Mouse (Mus musculus) midbrain, embryonic 12.5 days (tissue): ENCODE measurements around the gene Tagln2. TPM values are rescaled to one million over a fixed set of nuclear protein-coding genes. Genes with fewer than 3 reads are reported as not detected.

Experiments used
- ATAC-seq: fragments of 200-750 bp; cut with Nextera tagmentation; 2 replicates; pipeline ENCODE4 v1.8.0; 2017; ENCODE audit warnings: low read depth, moderate TSS enrichment, moderate library complexity; ENCODE audit not compliant: low FRiP score
- H3K27ac ChIP-seq: fragments of 300-500 bp; sonication (generic); replicated peaks from 2 replicates; pipeline ENCODE4 v1.5.1; 2016; ENCODE audit warnings: mild to moderate bottlenecking
- H3K27me3 ChIP-seq: fragments of 300-500 bp; sonication (generic); 2 replicates; pipeline ENCODE4 v1.6.1; 2016; ENCODE audit warnings: mild to moderate bottlenecking
- H3K36me3 ChIP-seq: fragments of 300-500 bp; sonication (generic); 2 replicates; pipeline ENCODE4 v1.6.1; 2016
- H3K4me1 ChIP-seq: fragments of 300-500 bp; sonication (generic); 2 replicates; pipeline ENCODE4 v1.6.1; 2016
- H3K4me2 ChIP-seq: fragments of 300-500 bp; sonication (generic); replicated peaks from 2 replicates; pipeline ENCODE4 v1.6.1; 2016; ENCODE audit warnings: mild to moderate bottlenecking, moderate library complexity
- H3K4me3 ChIP-seq: fragments of 300-500 bp; sonication (generic); 2 replicates; pipeline ENCODE4 v1.5.1; 2016; ENCODE audit warnings: mild to moderate bottlenecking
- H3K9ac ChIP-seq: fragments of 300-500 bp; sonication (generic); replicated peaks from 2 replicates; pipeline ENCODE4 v1.6.1; 2016; ENCODE audit warnings: mild to moderate bottlenecking, moderate library complexity
- H3K9me3 ChIP-seq: fragments of 300-500 bp; sonication (generic); 2 replicates; pipeline ENCODE4 v1.6.1; 2016; ENCODE audit warnings: mild to moderate bottlenecking
- WGBS: fragments of 180-500 bp; shearing (Covaris S2); methylation state at CpG from one replicate; pipeline ENCODE4 v1.1.7; 2016; 5-methylcytosine and 5-hydroxymethylcytosine counted together
- polyA plus RNA-seq: library from polyadenylated mRNA; unstranded; fragments of >200 nt; fragmentation: Nextera tagmentation; extraction: Ambion mirVana; gene quantifications from 2 replicates; pipeline ENCODE4 v1.2.1, GENCODE M21; 2016

Gene Tagln2
- polyA plus RNA-seq, 1 experiment from 2014 or later: 45.9 TPM

DNA sequence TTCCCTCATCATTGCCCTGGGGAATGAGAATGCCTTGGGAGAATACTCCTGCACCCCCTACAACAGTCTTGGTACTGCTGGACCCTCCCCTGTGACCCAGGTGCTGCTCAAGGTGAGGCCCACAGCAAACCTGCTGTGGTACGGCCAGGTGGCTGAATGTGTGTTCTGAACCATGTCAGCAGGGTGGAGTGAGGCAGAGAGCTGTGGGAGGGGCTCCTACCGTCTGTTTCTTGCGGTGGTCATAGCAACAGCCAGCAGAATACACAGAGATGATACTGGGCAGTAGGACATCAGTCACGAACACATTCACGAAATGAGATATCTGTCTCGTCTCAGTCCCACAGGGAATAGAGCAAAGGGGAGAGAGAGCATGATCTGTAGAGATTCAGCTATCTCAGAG is 6.3 kb upstream of the Tagln2 start:
- Histone ChIP-seq H3K4me1 (peaks cover 9% of the 10 kb centered on the region), H3K36me3 (peaks cover 89% of the 10 kb centered on the region), H3K4me3 (no peak overlapping the region), H3K4me2 (no peak overlapping the region), H3K9me3 (no peaks in the 10 kb centered on the region), H3K9ac (no peak overlapping the region), H3K27me3 (peaks cover 14% of the 10 kb centered on the region), H3K27ac (no peak overlapping the region)
- ATAC-seq: no peak
- 81% methylated on average over 6 of the region's 6 CpGs for WGBS

- Histone ChIP-seq H3K9me3 (no peaks in the 10 kb centered on the region), H3K4me1 (peaks cover 17% of the 10 kb centered on the region), H3K4me3 (no peak overlapping the region), H3K36me3 (peaks cover 76% of the 10 kb centered on the region), H3K4me2 (no peak overlapping the region), H3K27ac (no peak overlapping the region), H3K9ac (no peak overlapping the region), H3K27me3 (peaks cover 36% of the 10 kb centered on the region)
- ATAC-seq: no peak
- WGBS: 85% methylated on average over 17 of the region's 17 CpGs
These were observed 3.8 kb upstream of the Tagln2 start for GRCm38 (mm10) chr1:172496030-172496429.

DNA sequence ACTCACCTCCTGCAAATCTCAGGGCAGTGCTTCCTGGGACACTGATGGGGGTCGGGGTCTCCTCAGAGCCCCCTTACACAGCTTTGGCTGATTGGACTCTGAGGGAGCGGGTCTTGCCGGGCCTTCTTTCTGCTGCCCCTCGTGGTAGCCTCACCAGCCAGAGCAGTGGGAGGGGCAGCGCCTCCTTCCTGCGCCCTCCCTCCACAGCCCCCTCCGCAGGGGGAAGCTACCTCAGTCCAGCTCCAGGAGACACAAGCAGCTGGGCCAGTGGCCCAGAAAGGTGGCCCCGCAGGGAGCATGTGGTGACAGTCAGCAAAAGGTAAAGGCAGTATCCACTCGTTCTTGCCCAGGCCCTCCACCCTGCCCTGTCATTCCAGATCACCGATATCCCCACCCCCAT is 2.4 kb upstream of the Tagln2 start:
- 86% methylated on average over 10 of the region's 10 CpGs for WGBS
- Histone ChIP-seq H3K36me3 (peaks cover 62% of the 10 kb centered on the region), H3K27me3 (peaks cover 49% of the 10 kb centered on the region), H3K4me3 (no peak overlapping the region), H3K27ac (no peak overlapping the region), H3K9me3 (no peaks in the 10 kb centered on the region), H3K4me1 (peaks cover 26% of the 10 kb centered on the region), H3K4me2 (no peak overlapping the region), H3K9ac (no peak overlapping the region)
- ATAC-seq: no peak

DNA sequence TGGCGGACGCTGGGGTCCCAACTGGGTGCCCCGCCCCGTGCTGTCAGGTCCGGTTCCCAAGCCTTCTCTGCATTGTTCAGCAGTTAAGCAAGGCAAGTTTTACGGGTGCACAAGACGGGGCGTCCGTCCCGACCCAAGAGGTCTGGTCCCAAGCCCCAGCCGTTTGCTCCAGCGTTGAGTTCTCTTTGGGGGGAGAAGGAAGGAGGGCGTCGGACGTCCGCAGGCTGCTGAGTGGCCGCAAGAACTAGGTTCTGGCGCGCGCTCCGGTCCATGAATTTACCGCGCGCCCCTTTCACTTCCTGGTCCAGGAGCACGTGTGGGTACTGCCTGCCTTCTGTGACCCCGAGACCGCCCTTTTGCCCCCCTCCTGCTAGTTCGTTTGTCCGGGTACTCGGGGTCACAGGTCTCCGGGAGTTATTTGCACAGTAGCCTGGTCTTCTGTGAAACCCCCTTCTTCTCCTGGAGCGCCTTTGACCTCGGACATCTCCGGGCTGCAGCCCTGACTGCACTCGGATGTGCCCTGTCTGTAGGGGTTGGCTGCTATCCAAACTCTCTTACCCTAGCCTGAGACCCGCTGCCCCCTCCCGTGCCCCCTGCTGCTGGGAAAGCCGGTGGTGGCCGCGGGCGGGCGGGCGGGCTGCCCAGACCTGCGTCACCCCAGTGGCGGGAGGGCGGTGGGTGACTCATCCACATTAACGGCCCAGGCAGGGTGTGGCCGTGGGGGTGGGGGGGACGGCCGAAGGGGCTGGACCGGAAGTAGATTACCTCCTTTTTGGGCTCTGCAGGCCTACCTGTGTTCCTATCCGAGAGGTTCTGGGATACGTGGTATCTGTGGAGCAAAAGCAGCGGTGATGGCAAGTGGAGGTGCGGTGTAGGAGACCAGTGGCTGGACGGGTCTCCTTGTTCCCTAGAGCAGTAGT is 864 bp downstream of the Tagln2 start:
- Histone ChIP-seq H3K4me1 (peaks cover 53% of the 10 kb centered on the region), H3K4me2 (peak overlapping the region; percentile 56), H3K9ac (peak overlapping the region; percentile 43), H3K27me3 (peaks cover 60% of the 10 kb centered on the region), H3K27ac (no peak overlapping the region), H3K4me3 (peak overlapping the region; percentile 40), H3K36me3 (peaks cover 29% of the 10 kb centered on the region), H3K9me3 (no peaks in the 10 kb centered on the region)
- ATAC-seq: peak; percentile 3
- WGBS: 1% methylated on average over 51 of the region's 56 CpGs

GRCm38 (mm10) chr1:172501371-172502144 is 1.7 kb downstream of the Tagln2 start:
- 0 out of 2 replicates have a peak, but pooled peaks have one; percentile 7 for ATAC-seq

GRCm38 (mm10) chr1:172502145-172503110 is 2.6 kb downstream of the Tagln2 start:
- 41% methylated on average over 13 of the region's 13 CpGs for WGBS
- Histone ChIP-seq H3K27ac (peak overlapping the region; percentile 30; the same call in 1 of the 2 replicates), H3K4me2 (peak overlapping the region; percentile 9; the same call in 1 of the 2 replicates), H3K36me3 (peaks cover 12% of the 10 kb centered on the region), H3K27me3 (peaks cover 55% of the 10 kb centered on the region), H3K9me3 (no peaks in the 10 kb centered on the region), H3K4me1 (peaks cover 53% of the 10 kb centered on the region), H3K4me3 (no peak overlapping the region), H3K9ac (0 out of 2 replicates have a peak overlapping the region, but pooled peaks have one; percentile 2)
- no peak for ATAC-seq

More at GRCm38 (mm10) chr1:172501371-172502144, 1.7 kb downstream of the Tagln2 start:
- Histone ChIP-seq H3K4me3 (peak overlapping the region; percentile 40; the same call in 1 of the 2 replicates), H3K4me2 (peak overlapping the region; percentile 56), H3K9ac (no peak overlapping the region), H3K27me3 (peaks cover 60% of the 10 kb centered on the region), H3K36me3 (peaks cover 20% of the 10 kb centered on the region), H3K9me3 (no peaks in the 10 kb centered on the region), H3K27ac (no peak overlapping the region), H3K4me1 (peaks cover 53% of the 10 kb centered on the region)
- WGBS: 39% methylated on average over 13 of the region's 13 CpGs

DNA sequence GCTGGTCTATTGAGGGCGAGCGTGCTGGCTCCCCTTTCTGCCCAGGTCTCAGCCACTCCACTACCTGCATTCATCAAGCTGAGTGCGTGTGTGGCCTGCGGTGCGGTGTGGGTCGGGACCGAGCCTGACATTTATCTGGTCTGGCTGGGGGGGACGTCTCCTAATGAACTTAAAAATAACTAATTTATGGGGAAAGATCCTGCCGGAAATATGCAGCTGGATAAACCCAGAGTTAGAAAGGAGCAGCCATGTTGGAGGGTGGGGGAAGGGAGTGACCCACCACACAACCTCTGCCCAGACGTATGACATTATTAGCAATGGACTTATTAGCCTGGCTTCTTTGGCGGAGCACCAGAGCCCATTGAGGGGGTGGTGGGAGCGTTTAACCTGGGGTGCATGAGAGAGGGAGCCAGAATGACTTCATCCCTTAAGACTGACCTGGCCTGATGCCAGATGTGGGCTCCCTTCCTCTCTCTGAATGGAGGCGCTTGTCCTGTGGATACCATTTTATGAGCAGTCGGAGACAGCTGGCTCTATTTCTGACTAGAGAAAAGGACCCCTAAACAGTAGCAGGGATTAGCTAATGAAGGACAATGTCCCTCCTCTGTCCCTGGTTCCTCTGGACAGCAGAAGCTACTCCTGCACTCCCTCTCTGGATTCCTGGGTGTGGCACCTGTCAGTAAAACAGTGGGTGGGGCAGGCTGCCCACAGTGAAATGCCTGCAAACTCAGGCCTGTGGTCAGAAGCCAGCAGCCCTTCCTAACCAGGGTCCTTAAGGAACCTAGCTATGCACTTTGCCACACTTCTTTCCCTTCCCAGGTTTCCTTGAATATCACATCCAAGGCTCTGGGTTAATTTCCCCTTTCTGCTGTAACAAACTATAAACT is 3.5 kb downstream of the Tagln2 start:
- no peak overlapping the region for H3K4me3 ChIP-seq

DNA sequence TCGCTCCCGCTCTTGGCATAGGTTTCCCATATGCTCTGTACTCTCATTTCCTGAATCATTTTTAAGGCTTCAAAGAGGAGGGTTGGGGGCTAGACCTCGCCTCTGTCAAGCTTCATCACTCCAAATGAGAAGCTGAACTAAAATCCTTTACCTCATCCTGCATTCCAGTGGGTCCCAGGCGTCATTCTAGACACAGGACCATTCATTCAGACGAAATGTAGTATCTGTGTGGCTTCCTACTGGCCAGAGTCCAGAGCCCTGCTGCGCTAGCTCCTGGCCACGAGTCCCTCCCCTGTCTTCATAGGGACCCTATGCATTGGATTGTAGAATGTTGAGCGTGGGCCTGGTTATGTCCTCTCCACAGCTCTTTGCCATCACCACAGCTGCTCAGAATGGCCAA is 4.9 kb downstream of the Tagln2 start:
- WGBS: 87% methylated on average over 8 of the region's 8 CpGs
- H3K4me2 ChIP-seq: no peak overlapping the region
- H3K4me3 ChIP-seq: no peak overlapping the region
- H3K9me3 ChIP-seq: no peaks in the 10 kb centered on the region
- no peak for ATAC-seq
- H3K4me1 ChIP-seq: peaks cover 51% of the 10 kb centered on the region
- peaks cover 40% of the 10 kb centered on the region for H3K27me3 ChIP-seq
- no peak overlapping the region for H3K27ac ChIP-seq
- H3K9ac ChIP-seq: no peak overlapping the region
- H3K36me3 ChIP-seq: no peaks in the 10 kb centered on the region

More for the DNA sequence above, 3.5 kb downstream of the Tagln2 start:
- peak overlapping the region; percentile 30; the same call in 1 of the 2 replicates for H3K27ac ChIP-seq
- 41% methylated on average over 14 of the region's 14 CpGs for WGBS
- H3K4me1 ChIP-seq: peaks cover 55% of the 10 kb centered on the region
- no peaks in the 10 kb centered on the region for H3K9me3 ChIP-seq
- peaks cover 49% of the 10 kb centered on the region for H3K27me3 ChIP-seq
- 0 out of 2 replicates have a peak overlapping the region, but pooled peaks have one; percentile 9 for H3K4me2 ChIP-seq
- no peak for ATAC-seq
- H3K9ac ChIP-seq: 0 out of 2 replicates have a peak overlapping the region, but pooled peaks have one; percentile 2
- H3K36me3 ChIP-seq: peaks cover 3% of the 10 kb centered on the region; the same call in 1 of the 2 replicates

- H3K36me3 ChIP-seq: no peaks in the 10 kb centered on the region
- no peak for ATAC-seq
- 62% methylated on average over 5 of the region's 5 CpGs for WGBS
- H3K9me3 ChIP-seq: no peaks in the 10 kb centered on the region
- no peak overlapping the region for H3K27ac ChIP-seq
- peaks cover 18% of the 10 kb centered on the region for H3K27me3 ChIP-seq
- no peak overlapping the region for H3K4me3 ChIP-seq
- H3K4me1 ChIP-seq: peaks cover 38% of the 10 kb centered on the region
- no peak overlapping the region for H3K4me2 ChIP-seq
- no peak overlapping the region for H3K9ac ChIP-seq
These were observed 7.2 kb downstream of the Tagln2 start for GRCm38 (mm10) chr1:172507001-172507400.

DNA sequence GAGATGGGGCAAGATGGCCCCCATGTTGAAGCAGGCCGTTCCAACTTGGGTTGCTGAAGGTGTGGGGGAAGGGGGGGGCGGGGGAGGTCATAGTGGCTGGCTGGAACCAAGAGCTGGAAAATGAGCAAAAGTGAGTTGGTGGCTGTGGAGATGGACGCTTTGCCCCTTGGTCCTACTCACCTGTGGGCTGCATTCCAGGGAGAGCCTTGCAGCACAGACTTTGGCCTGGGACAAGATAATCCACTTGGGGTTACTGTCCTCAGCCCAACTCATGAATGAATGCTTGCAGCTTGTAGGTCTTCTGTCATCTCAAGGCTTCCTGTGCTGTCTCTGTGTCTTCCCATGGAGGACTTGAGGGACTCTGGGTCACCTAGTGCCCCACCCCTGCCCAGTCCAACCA is 7.9 kb downstream of the Tagln2 start:
- H3K4me2 ChIP-seq: no peak overlapping the region
- H3K27me3 ChIP-seq: peaks cover 11% of the 10 kb centered on the region; the same call in 1 of the 2 replicates
- H3K36me3 ChIP-seq: no peaks in the 10 kb centered on the region
- H3K9ac ChIP-seq: no peak overlapping the region
- 86% methylated on average over 3 of the region's 3 CpGs for WGBS
- no peaks in the 10 kb centered on the region for H3K9me3 ChIP-seq
- H3K4me3 ChIP-seq: no peak overlapping the region
- H3K27ac ChIP-seq: no peak overlapping the region
- peaks cover 31% of the 10 kb centered on the region for H3K4me1 ChIP-seq
- no peak for ATAC-seq
